Mouse (Mus musculus) C2C12 (cell line): Measurements from ENCODE around the gene Cck.

Experiments
- CEBPB ChIP-seq: IDR thresholded peaks from one replicate; pipeline ENCODE4 v1.6.1; 2011; ENCODE audit warnings: low read depth, mild to moderate bottlenecking, control low read depth, moderate library complexity
- CTCF ChIP-seq: IDR thresholded peaks from one replicate; pipeline ENCODE4 v1.5.1; 2011; ENCODE audit not compliant: control insufficient read depth, insufficient read depth, insufficient read length
- FOSL1 ChIP-seq: IDR thresholded peaks from one replicate; pipeline ENCODE4 v1.8.0; 2011; ENCODE audit warnings: mild to moderate bottlenecking, low read length; ENCODE audit not compliant: poor library complexity, insufficient read depth, severe bottlenecking
- MAX ChIP-seq: IDR thresholded peaks from one replicate; pipeline ENCODE4 v1.6.1; 2011; ENCODE audit warnings: mild to moderate bottlenecking, control low read depth
- MYOD1 ChIP-seq: IDR thresholded peaks from one replicate; pipeline ENCODE4 v1.6.1; 2011; ENCODE audit warnings: low read depth; ENCODE audit not compliant: control insufficient read depth, insufficient read length
- USF1 ChIP-seq: IDR thresholded peaks from one replicate; pipeline ENCODE4 v1.6.1; 2011; ENCODE audit warnings: low read depth, mild to moderate bottlenecking, control low read depth, moderate library complexity

DNA sequence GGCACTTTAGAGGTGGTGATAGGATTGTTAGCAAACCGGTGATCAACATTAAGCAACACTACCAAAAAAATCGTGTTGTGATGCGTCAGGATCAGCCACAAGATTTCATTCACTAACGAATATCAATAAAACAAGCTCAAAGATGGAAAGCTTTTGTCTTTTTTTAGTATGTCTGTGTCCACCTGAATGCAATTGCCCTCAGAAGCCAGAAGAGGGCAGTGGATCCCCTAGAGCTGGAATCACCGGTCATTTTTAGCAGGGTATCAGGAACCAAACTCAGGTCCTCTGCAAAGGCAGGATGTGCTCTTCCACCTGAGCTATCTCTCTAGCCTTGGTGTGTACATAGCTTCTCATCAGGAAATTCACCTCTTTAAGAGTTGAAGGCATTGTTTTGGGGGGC lies 20.7 kb downstream of the Cck start:
- TF ChIP-seq CTCF (no peak), MYOD1 (no peak), MAX (no peak), FOSL1 (no peak), USF1 (no peak), CEBPB (no peak)
